Mouse (Mus musculus): ENCODE measurements at regions not wholly inside any gene's neighbourhood (a gene's known extent, or its start where the extent isn't known, plus 50 kb on each side); places are given as distances from the start of the nearest gene placed in this dataset.

- TF ChIP-seq POLR2A (IDR thresholded peaks at IDR 0.05; ENCODE audit: control insufficient read depth, extremely low read depth, insufficient read depth, low read length, poor library complexity) = no peak
- no peak for TF ChIP-seq CTCF (IDR thresholded peaks at IDR 0.05; ENCODE audit: borderline replicate concordance, control insufficient read depth, extremely low read depth, insufficient read depth, low read length, poor library complexity)
Measured at GRCm38 (mm10) chr5:141139361-141139912, 101.9 kb upstream of the Sdk1 start.
